Mouse (Mus musculus): ENCODE results near the gene Frmd5.
A peak's percentile ranks its signal among the peaks of the same experiment; 100 is the strongest.
"Not testable (repeated sequence)": the region's sequence is repeated elsewhere in the genome, so short reads cannot be mapped to it uniquely, and the experiment has no call there.

Frmd5 gene

GRCm38 (mm10) chr2:121571780-121572179, 235.1 kb downstream of the Frmd5 start:
- DNase-seq (ENCODE audit: low spot score): peak; percentile 89

- DNase-seq (ENCODE audit: low spot score): no peak
Observed at GRCm38 (mm10) chr2:121570999-121571655, 235.8 kb downstream of the Frmd5 start.

- DNase-seq (ENCODE audit: low spot score): no peak
Observed at GRCm38 (mm10) chr2:121570049-121570448, 236.8 kb downstream of the Frmd5 start.

- no peak for DNase-seq (ENCODE audit: low spot score)
Observed at GRCm38 (mm10) chr2:121565911-121566310, 241.0 kb downstream of the Frmd5 start.

- DNase-seq (ENCODE audit: low spot score): no peak
Observed at GRCm38 (mm10) chr2:121563117-121563516, 243.8 kb downstream of the Frmd5 start.

GRCm38 (mm10) chr2:121551271-121551670, 255.6 kb downstream of the Frmd5 start:
- DNase-seq (ENCODE audit: low spot score): no peak

GRCm38 (mm10) chr2:121549630-121550029, 257.3 kb downstream of the Frmd5 start:
- no peak for DNase-seq (ENCODE audit: low spot score)

GRCm38 (mm10) chr2:121544829-121545228, 262.1 kb downstream of the Frmd5 start:
- DNase-seq (ENCODE audit: low spot score): peak; percentile 35

GRCm38 (mm10) chr2:121525056-121525455, 281.8 kb downstream of the Frmd5 start:
- DNase-seq (ENCODE audit: low spot score): no peak

- not testable (repeated sequence) for DNase-seq (ENCODE audit: low spot score)
Observed at GRCm38 (mm10) chr2:121522830-121523229, 284.1 kb downstream of the Frmd5 start.

- no peak for DNase-seq (ENCODE audit: low spot score)
Observed at GRCm38 (mm10) chr2:121522006-121522405, 284.9 kb downstream of the Frmd5 start.

- not testable (repeated sequence) for DNase-seq (ENCODE audit: low spot score)
Observed at GRCm38 (mm10) chr2:121518711-121519110, 288.2 kb downstream of the Frmd5 start.

- DNase-seq (ENCODE audit: low spot score): no peak
Observed at GRCm38 (mm10) chr2:121518106-121518505, 288.8 kb downstream of the Frmd5 start.

- DNase-seq (ENCODE audit: low spot score): no peak
Observed at GRCm38 (mm10) chr2:121514211-121514610, 292.7 kb downstream of the Frmd5 start.

- not testable (repeated sequence) for DNase-seq (ENCODE audit: low spot score)
Observed at GRCm38 (mm10) chr2:121512991-121513765, 293.7 kb downstream of the Frmd5 start.

GRCm38 (mm10) chr2:121511401-121511800, 295.5 kb downstream of the Frmd5 start:
- DNase-seq (ENCODE audit: low spot score): no peak

GRCm38 (mm10) chr2:121509584-121509983, 297.3 kb downstream of the Frmd5 start:
- DNase-seq (ENCODE audit: low spot score): peak; percentile 89

- DNase-seq (ENCODE audit: low spot score): no peak
Observed at GRCm38 (mm10) chr2:121507951-121508330, 298.9 kb downstream of the Frmd5 start.

- no peak for DNase-seq (ENCODE audit: low spot score)
Observed at GRCm38 (mm10) chr2:121507173-121507950, 299.5 kb downstream of the Frmd5 start.

- peak; percentile 80 for DNase-seq (ENCODE audit: low spot score)
Observed at GRCm38 (mm10) chr2:121505942-121506882, 300.7 kb downstream of the Frmd5 start, which contains the start of the genes Mfap1a and Wdr76. Gene Mfap1a (minus strand): TSS chr2:121506665. Gene Wdr76 (plus strand): TSS chr2:121506723.

- DNase-seq (ENCODE audit: low spot score): not testable (repeated sequence)
Observed at GRCm38 (mm10) chr2:121501550-121501949, 305.3 kb downstream of the Frmd5 start.

All from testis, postnatal 10 days (tissue).